Mouse (Mus musculus) limb, embryonic 11.5 days (tissue): Measurements from ENCODE around the gene Mmp11. TPM values are rescaled to one million over a fixed set of nuclear protein-coding genes. Genes with fewer than 3 reads are reported as not detected.

Experiments
- polyA plus RNA-seq: library from polyadenylated mRNA; unstranded; fragments of >200 nt; fragmentation: Nextera tagmentation; extraction: Ambion mirVana; gene quantifications from 2 replicates; pipeline ENCODE4 v1.2.1, GENCODE M21; 2014

Gene Mmp11
- polyA plus RNA-seq, 1 experiment from 2014 or later, result 66.1 TPM

Other genes starting within 250 kb of the Mmp11 start
- 28.5 and 30.7 TPM in 2 replicates for gene Cabin1, start 172.2 kb downstream of the Mmp11 start, polyA plus RNA-seq
- gene Ddt, start 163.1 kb downstream of the Mmp11 start, polyA plus RNA-seq, result 100.0 and 107 TPM in 2 replicates
- 0.41 TPM in 1 of 2 replicates, not detected in the other for gene Gm20441, start 155.5 kb downstream of the Mmp11 start, polyA plus RNA-seq
- gene Gstt3, start 155.1 kb downstream of the Mmp11 start, polyA plus RNA-seq, result 6.4 and 7.9 TPM in 2 replicates
- gene Gstt1, start 137.9 kb downstream of the Mmp11 start, polyA plus RNA-seq, result 4.4 and 5.5 TPM in 2 replicates
- gene Gstt4, start 114.0 kb downstream of the Mmp11 start, polyA plus RNA-seq, result not detected in 2 replicates
- 7.8 and 9.5 TPM in 2 replicates for gene Gstt2, start 99.1 kb downstream of the Mmp11 start, polyA plus RNA-seq
- gene Mif, start 76.3 kb downstream of the Mmp11 start, polyA plus RNA-seq, result 2,626 and 2,699 TPM in 2 replicates
- 3.8 and 3.9 TPM in 2 replicates for gene Derl3, start 43.1 kb downstream of the Mmp11 start, polyA plus RNA-seq
- 260 and 263 TPM in 2 replicates for gene Smarcb1, start 14.9 kb downstream of the Mmp11 start, polyA plus RNA-seq
- 4.5 and 6.2 TPM in 2 replicates for gene Chchd10, start 3.4 kb downstream of the Mmp11 start, polyA plus RNA-seq
- gene Gm867, start 4.2 kb upstream of the Mmp11 start, polyA plus RNA-seq, result 0.31 and 0.35 TPM in 2 replicates
- 0.33 and 0.60 TPM in 2 replicates for gene Vpreb3, start 6.6 kb upstream of the Mmp11 start, polyA plus RNA-seq
- gene Gm5134, start 18.0 kb upstream of the Mmp11 start, polyA plus RNA-seq, result 0.10 TPM in 1 of 2 replicates, not detected in the other
- 42.1 and 44.8 TPM in 2 replicates for gene Zfp280b, start 96.2 kb upstream of the Mmp11 start, polyA plus RNA-seq
- gene Slc5a4b, start 174.5 kb upstream of the Mmp11 start, polyA plus RNA-seq, result not detected in 2 replicates
- not detected in 2 replicates for gene Slc5a4a, start 211.0 kb upstream of the Mmp11 start, polyA plus RNA-seq